Mouse (Mus musculus) thymus, adult 2 months (tissue): ENCODE measurements around the gene Qrich2. TPM values are rescaled to one million over a fixed set of nuclear protein-coding genes. Genes with fewer than 3 reads are reported as not detected.

Experiments used
- DNase-seq: peaks from one replicate; pipeline ENCODE4 v3.0.0; 2021
- H3K27ac ChIP-seq: fragments of 200-500 bp; 2 replicates; pipeline ENCODE4 v1.5.1; 2012; ENCODE audit warnings: low read length, control low read depth; ENCODE audit not compliant: control insufficient read depth, insufficient read depth
- H3K27me3 ChIP-seq: fragments of 200-500 bp; 2 replicates; pipeline ENCODE4 v1.6.1; 2012; ENCODE audit warnings: mild to moderate bottlenecking, low read length, moderate library complexity, mixed read lengths; ENCODE audit not compliant: control insufficient read depth, insufficient read depth
- H3K36me3 ChIP-seq: fragments of 200-500 bp; 2 replicates; pipeline ENCODE4 v1.6.1; 2012; ENCODE audit warnings: mild to moderate bottlenecking, low read length, moderate library complexity; ENCODE audit not compliant: control insufficient read depth, insufficient read depth
- H3K4me1 ChIP-seq: fragments of 200-500 bp; replicated peaks from 2 replicates; pipeline ENCODE4 v1.6.1; 2012; ENCODE audit warnings: low read length; ENCODE audit not compliant: control insufficient read depth, insufficient read depth
- H3K4me3 ChIP-seq: fragments of 200-500 bp; 2 replicates; pipeline ENCODE4 v1.5.1; 2012; ENCODE audit warnings: mild to moderate bottlenecking, low read length, control low read depth, moderate library complexity; ENCODE audit not compliant: control insufficient read depth, insufficient read depth
- CTCF ChIP-seq: fragments of 200-500 bp; IDR thresholded peaks from 2 replicates; pipeline ENCODE4 v1.5.1; 2012; ENCODE audit warnings: mild to moderate bottlenecking, control low read depth, low read length, moderate library complexity, borderline replicate concordance; ENCODE audit not compliant: control insufficient read depth, poor library complexity, insufficient read depth; ENCODE audit errors: extremely low read depth
- POLR2A ChIP-seq: fragments of 200-500 bp; IDR thresholded peaks from 2 replicates; pipeline ENCODE4 v1.6.1; 2012; ENCODE audit warnings: mild to moderate bottlenecking, low read length, control low read depth, moderate library complexity; ENCODE audit not compliant: control insufficient read depth, poor library complexity, insufficient read depth; ENCODE audit errors: extremely low read depth
- WGBS: fragments of 180-500 bp; shearing (Covaris S2); methylation state at CpG from one replicate; pipeline ENCODE4 v1.1.7; 2018; 5-methylcytosine and 5-hydroxymethylcytosine counted together
- polyA plus RNA-seq: library from polyadenylated mRNA; depleted of rRNA; stranded (reverse); fragments of >200 nt; gene quantifications from 2 replicates; pipeline ENCODE4 v1.2.3, GENCODE M21; 2012

Gene Qrich2
- polyA plus RNA-seq, 1 experiment: 0.24 TPM

GRCm38 (mm10) chr11:116421102-116421501 is 44.9 kb downstream of the Qrich2 start:
- H3K4me1 ChIP-seq: peaks cover 28% of the 10 kb centered on the region
- 81% methylated on average over 6 of the region's 6 CpGs for WGBS
- no peaks in the 10 kb centered on the region for H3K27me3 ChIP-seq
- TF ChIP-seq POLR2A: no peak
- no peak for TF ChIP-seq CTCF
- no peak overlapping the region for H3K27ac ChIP-seq
- DNase-seq: no peak
- H3K4me3 ChIP-seq: no peak overlapping the region
- H3K36me3 ChIP-seq: no peaks in the 10 kb centered on the region

GRCm38 (mm10) chr11:116418841-116419462 is 47.1 kb downstream of the Qrich2 start:
- peaks cover 24% of the 10 kb centered on the region for H3K4me1 ChIP-seq
- WGBS: 8% methylated on average over 6 of the region's 6 CpGs
- no peak for DNase-seq

GRCm38 (mm10) chr11:116418194-116418840 is 47.7 kb downstream of the Qrich2 start:
- H3K27ac ChIP-seq: peak overlapping the region; percentile 11; the same call in 1 of the 2 replicates
- H3K4me3 ChIP-seq: no peak overlapping the region
- TF ChIP-seq CTCF: no peak
- H3K36me3 ChIP-seq: no peaks in the 10 kb centered on the region
- H3K27me3 ChIP-seq: no peaks in the 10 kb centered on the region
- peak; percentile 40 for DNase-seq
- H3K4me1 ChIP-seq: peaks cover 20% of the 10 kb centered on the region
- 6% methylated on average over 2 of the region's 2 CpGs for WGBS

More at GRCm38 (mm10) chr11:116418841-116419462, 47.1 kb downstream of the Qrich2 start:
- Histone ChIP-seq H3K36me3 (no peaks in the 10 kb centered on the region), H3K4me3 (no peak overlapping the region), H3K27me3 (no peaks in the 10 kb centered on the region), H3K27ac (peak overlapping the region; percentile 11; the same call in 1 of the 2 replicates)
- no peak for TF ChIP-seq POLR2A
- no peak for TF ChIP-seq CTCF

GRCm38 (mm10) chr11:116417054-116417453 is 49.0 kb downstream of the Qrich2 start:
- no peak for TF ChIP-seq CTCF
- TF ChIP-seq POLR2A: no peak
- 94% methylated on average over 5 of the region's 5 CpGs for WGBS
- H3K4me1 ChIP-seq: peaks cover 21% of the 10 kb centered on the region
- H3K27ac ChIP-seq: no peak overlapping the region
- no peak for DNase-seq
- no peaks in the 10 kb centered on the region for H3K36me3 ChIP-seq
- H3K4me3 ChIP-seq: no peak overlapping the region
- H3K27me3 ChIP-seq: no peaks in the 10 kb centered on the region

- H3K36me3 ChIP-seq: no peaks in the 10 kb centered on the region
- 66% methylated on average over 6 of the region's 6 CpGs for WGBS
- H3K4me3 ChIP-seq: no peak overlapping the region
- no peak overlapping the region for H3K27ac ChIP-seq
- DNase-seq: no peak
- peaks cover 22% of the 10 kb centered on the region for H3K4me1 ChIP-seq
- no peaks in the 10 kb centered on the region for H3K27me3 ChIP-seq
- no peak for TF ChIP-seq POLR2A
- TF ChIP-seq CTCF: no peak
These were observed 49.7 kb downstream of the Qrich2 start for GRCm38 (mm10) chr11:116416196-116416943.

- WGBS: 61% methylated on average over 4 of the region's 4 CpGs
- DNase-seq: no peak
- H3K36me3 ChIP-seq: no peaks in the 10 kb centered on the region
- H3K4me3 ChIP-seq: no peak overlapping the region
- no peaks in the 10 kb centered on the region for H3K27me3 ChIP-seq
- H3K27ac ChIP-seq: no peak overlapping the region
- TF ChIP-seq CTCF (no peak), POLR2A (no peak)
- H3K4me1 ChIP-seq: peaks cover 18% of the 10 kb centered on the region
These were observed 52.4 kb downstream of the Qrich2 start for GRCm38 (mm10) chr11:116413631-116414022.
